Mouse (Mus musculus): ENCODE measurements at regions not wholly inside any gene's neighbourhood (a gene's known extent, or its start where the extent isn't known, plus 50 kb on each side); places are given as distances from the start of the nearest gene placed in this dataset.

DNA sequence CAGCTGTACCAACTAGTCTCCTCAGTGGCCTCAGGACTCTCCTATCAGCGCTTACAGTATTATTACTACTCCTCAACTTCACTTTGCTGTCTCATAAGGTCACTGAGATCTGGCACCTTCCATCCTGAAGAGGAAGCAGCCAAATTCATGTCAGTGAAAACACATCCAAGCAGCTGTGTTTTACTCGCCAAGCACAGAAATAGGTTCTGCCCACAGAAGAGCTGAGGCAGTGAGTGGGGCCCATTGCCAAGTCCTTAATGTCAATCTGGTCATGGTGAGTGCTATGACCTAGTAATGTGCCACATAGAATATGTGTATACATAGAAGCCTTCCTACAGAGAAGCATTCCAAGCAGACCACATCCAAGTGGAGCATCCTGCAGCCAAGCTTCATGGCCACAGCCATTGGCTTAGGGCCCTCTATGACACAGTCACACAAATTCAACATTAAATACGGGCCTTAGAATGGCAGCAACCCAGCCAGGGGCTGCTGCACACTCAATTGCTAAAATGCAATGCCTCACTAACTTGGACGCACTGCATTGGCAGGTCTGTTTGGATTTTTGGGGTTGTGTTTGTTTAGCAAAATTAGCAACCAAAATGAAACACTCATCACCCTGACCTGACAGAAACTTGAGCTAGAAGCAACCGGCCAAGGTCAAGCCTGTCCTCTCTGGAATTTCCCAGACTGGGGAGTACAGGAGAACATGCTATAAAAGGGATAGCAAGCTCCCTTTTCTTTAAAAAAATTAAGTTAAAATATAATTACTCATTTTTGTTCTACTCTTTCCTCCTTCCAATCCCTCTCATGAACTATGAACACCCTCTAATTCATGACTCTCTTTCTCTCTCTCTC lies 195.7 kb upstream of the Vstm2b start:
- TF ChIP-seq POLR2A (IDR thresholded peaks at IDR 0.05; ENCODE audit: low read depth, low read length) (no peak), CTCF (conservative IDR thresholded peaks at IDR 0.05; ENCODE audit: insufficient read depth, insufficient read length, low read depth, low read length) (no peak)
